Mouse (Mus musculus) midbrain, embryonic 12.5 days (tissue): ENCODE measurements around the gene Slc4a4. TPM values are rescaled to one million over a fixed set of nuclear protein-coding genes. Genes with fewer than 3 reads are reported as not detected.

Source experiments
- ATAC-seq: fragments of 200-750 bp; cut with Nextera tagmentation; 2 replicates; pipeline ENCODE4 v1.8.0; 2017; ENCODE audit warnings: low read depth, moderate TSS enrichment, moderate library complexity; ENCODE audit not compliant: low FRiP score
- H3K27ac ChIP-seq: fragments of 300-500 bp; sonication (generic); replicated peaks from 2 replicates; pipeline ENCODE4 v1.5.1; 2016; ENCODE audit warnings: mild to moderate bottlenecking
- H3K27me3 ChIP-seq: fragments of 300-500 bp; sonication (generic); 2 replicates; pipeline ENCODE4 v1.6.1; 2016; ENCODE audit warnings: mild to moderate bottlenecking
- H3K36me3 ChIP-seq: fragments of 300-500 bp; sonication (generic); 2 replicates; pipeline ENCODE4 v1.6.1; 2016
- H3K4me1 ChIP-seq: fragments of 300-500 bp; sonication (generic); 2 replicates; pipeline ENCODE4 v1.6.1; 2016
- H3K4me2 ChIP-seq: fragments of 300-500 bp; sonication (generic); replicated peaks from 2 replicates; pipeline ENCODE4 v1.6.1; 2016; ENCODE audit warnings: mild to moderate bottlenecking, moderate library complexity
- H3K4me3 ChIP-seq: fragments of 300-500 bp; sonication (generic); 2 replicates; pipeline ENCODE4 v1.5.1; 2016; ENCODE audit warnings: mild to moderate bottlenecking
- H3K9ac ChIP-seq: fragments of 300-500 bp; sonication (generic); replicated peaks from 2 replicates; pipeline ENCODE4 v1.6.1; 2016; ENCODE audit warnings: mild to moderate bottlenecking, moderate library complexity
- H3K9me3 ChIP-seq: fragments of 300-500 bp; sonication (generic); 2 replicates; pipeline ENCODE4 v1.6.1; 2016; ENCODE audit warnings: mild to moderate bottlenecking
- WGBS: fragments of 180-500 bp; shearing (Covaris S2); methylation state at CpG from one replicate; pipeline ENCODE4 v1.1.7; 2016; 5-methylcytosine and 5-hydroxymethylcytosine counted together
- polyA plus RNA-seq: library from polyadenylated mRNA; unstranded; fragments of >200 nt; fragmentation: Nextera tagmentation; extraction: Ambion mirVana; gene quantifications from 2 replicates; pipeline ENCODE4 v1.2.1, GENCODE M21; 2016

Slc4a4 gene
- polyA plus RNA-seq, 1 experiment from 2014 or later, result 3.0 TPM

GRCm38 (mm10) chr5:89141761-89142160 lies 255.1 kb downstream of the Slc4a4 start:
- 86% methylated on average over 2 of the region's 2 CpGs for WGBS
- Histone ChIP-seq H3K27me3 (no peaks in the 10 kb centered on the region), H3K4me3 (no peak overlapping the region), H3K27ac (no peak overlapping the region), H3K36me3 (no peaks in the 10 kb centered on the region), H3K9me3 (no peaks in the 10 kb centered on the region), H3K9ac (no peak overlapping the region), H3K4me2 (no peak overlapping the region), H3K4me1 (no peaks in the 10 kb centered on the region)
- no peak for ATAC-seq

DNA sequence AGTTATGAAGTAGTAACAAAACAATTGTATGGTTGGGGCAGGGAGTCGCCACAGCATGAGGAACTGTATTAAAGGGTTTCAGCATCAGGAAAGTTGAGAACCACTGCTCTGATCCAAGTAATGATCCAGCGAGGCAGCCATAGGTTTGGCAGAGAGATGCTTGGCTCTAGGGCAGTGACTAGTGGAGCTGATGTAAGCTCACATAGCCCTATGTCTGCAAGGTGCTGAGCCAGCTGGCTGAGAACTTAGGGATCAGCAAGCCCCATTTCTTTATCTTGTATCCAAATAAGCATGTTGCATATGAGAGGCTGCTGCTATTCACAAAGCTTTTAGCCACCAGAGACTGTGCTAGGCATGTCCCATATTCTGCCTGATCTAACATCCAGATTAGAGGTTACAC lies 259.7 kb downstream of the Slc4a4 start:
- Histone ChIP-seq H3K27ac (no peak overlapping the region), H3K4me3 (no peak overlapping the region), H3K36me3 (no peaks in the 10 kb centered on the region), H3K4me2 (no peak overlapping the region), H3K4me1 (no peaks in the 10 kb centered on the region), H3K27me3 (no peaks in the 10 kb centered on the region), H3K9me3 (no peaks in the 10 kb centered on the region), H3K9ac (no peak overlapping the region)
- no peak for ATAC-seq
- 89% methylated on average over 2 of the region's 2 CpGs for WGBS

DNA sequence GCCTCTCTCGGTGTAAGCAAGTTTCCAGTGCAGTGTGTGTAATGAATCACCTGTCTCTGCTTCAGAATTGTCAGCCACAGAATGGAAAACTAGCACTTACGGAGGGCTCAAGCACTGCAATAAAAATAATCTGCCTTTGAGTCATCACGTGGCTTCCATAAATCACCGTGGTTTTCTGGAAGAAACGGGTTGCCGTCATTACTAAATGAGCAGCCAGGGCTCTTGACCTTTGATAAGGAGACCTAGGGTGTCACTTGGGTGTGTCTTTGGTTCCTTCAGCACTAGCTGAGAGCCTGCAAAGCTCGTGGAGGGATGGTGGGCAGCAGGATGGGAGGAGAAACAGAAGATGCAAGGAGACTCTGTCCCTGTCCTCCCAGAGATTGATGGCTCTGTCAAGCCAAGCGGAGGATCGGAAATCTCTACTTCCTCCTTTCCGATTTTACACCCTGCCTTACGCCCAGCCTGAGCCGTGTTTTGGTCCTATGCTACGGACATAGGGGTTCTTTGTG lies 260.7 kb downstream of the Slc4a4 start:
- H3K27ac ChIP-seq, result no peak overlapping the region
- H3K9me3 ChIP-seq, result no peaks in the 10 kb centered on the region
- H3K27me3 ChIP-seq, result no peaks in the 10 kb centered on the region
- H3K4me3 ChIP-seq, result no peak overlapping the region
- ATAC-seq, result no peak
- H3K9ac ChIP-seq, result no peak overlapping the region
- WGBS, result 87% methylated on average over 13 of the region's 13 CpGs
- no peak overlapping the region for H3K4me2 ChIP-seq
- H3K4me1 ChIP-seq, result no peaks in the 10 kb centered on the region
- no peaks in the 10 kb centered on the region for H3K36me3 ChIP-seq

DNA sequence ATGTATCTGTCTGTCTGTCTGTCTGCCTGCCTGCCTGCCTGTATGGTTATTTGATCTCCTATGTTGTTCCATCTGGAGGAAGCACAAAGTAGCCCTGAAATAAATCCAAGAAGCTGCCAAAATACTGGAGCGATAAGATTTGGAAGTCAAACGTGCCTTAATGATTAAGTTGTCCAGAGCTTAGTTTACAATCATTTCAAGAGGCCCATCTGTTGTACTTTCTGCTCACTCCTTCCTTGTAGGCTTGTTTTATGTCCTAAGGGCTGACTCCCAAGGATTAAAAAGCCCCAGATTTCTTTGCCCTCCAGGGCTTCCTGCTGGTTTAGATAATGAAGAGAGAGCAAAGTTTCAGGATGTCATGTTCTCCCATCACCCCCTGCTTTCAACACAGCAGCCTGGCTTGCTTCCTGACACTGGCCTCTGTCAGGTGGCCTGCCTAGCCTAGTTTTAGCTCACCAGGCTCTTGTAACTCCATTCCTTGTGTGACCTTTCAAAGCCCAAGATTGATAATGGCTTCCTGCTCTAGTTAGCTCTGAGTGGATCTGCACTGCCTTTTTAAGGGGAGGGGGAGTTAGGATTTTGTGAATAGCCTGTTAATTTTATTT lies 262.9 kb downstream of the Slc4a4 start:
- no peak overlapping the region for H3K9ac ChIP-seq
- H3K4me1 ChIP-seq, result no peaks in the 10 kb centered on the region
- H3K27ac ChIP-seq, result no peak overlapping the region
- 49% methylated on average over 2 of the region's 2 CpGs for WGBS
- H3K27me3 ChIP-seq, result no peaks in the 10 kb centered on the region
- no peaks in the 10 kb centered on the region for H3K36me3 ChIP-seq
- no peak for ATAC-seq
- no peak overlapping the region for H3K4me3 ChIP-seq
- no peaks in the 10 kb centered on the region for H3K9me3 ChIP-seq
- H3K4me2 ChIP-seq, result no peak overlapping the region

GRCm38 (mm10) chr5:89151076-89151475 lies 264.5 kb downstream of the Slc4a4 start:
- no peak overlapping the region for H3K4me3 ChIP-seq
- no peaks in the 10 kb centered on the region for H3K36me3 ChIP-seq
- H3K9me3 ChIP-seq, result no peaks in the 10 kb centered on the region
- 87% methylated on average over 3 of the region's 3 CpGs for WGBS
- H3K27ac ChIP-seq, result no peak overlapping the region
- H3K4me1 ChIP-seq, result no peaks in the 10 kb centered on the region
- no peaks in the 10 kb centered on the region for H3K27me3 ChIP-seq
- H3K9ac ChIP-seq, result no peak overlapping the region
- H3K4me2 ChIP-seq, result no peak overlapping the region
- no peak for ATAC-seq

- Histone ChIP-seq H3K9ac (no peak overlapping the region), H3K4me2 (no peak overlapping the region), H3K9me3 (no peaks in the 10 kb centered on the region), H3K4me3 (no peak overlapping the region), H3K36me3 (no peaks in the 10 kb centered on the region), H3K27me3 (no peaks in the 10 kb centered on the region), H3K4me1 (no peaks in the 10 kb centered on the region), H3K27ac (no peak overlapping the region)
- 91% methylated on average over 2 of the region's 2 CpGs for WGBS
- ATAC-seq, result no peak
Observed at GRCm38 (mm10) chr5:89171025-89171718, 284.6 kb downstream of the Slc4a4 start.

DNA sequence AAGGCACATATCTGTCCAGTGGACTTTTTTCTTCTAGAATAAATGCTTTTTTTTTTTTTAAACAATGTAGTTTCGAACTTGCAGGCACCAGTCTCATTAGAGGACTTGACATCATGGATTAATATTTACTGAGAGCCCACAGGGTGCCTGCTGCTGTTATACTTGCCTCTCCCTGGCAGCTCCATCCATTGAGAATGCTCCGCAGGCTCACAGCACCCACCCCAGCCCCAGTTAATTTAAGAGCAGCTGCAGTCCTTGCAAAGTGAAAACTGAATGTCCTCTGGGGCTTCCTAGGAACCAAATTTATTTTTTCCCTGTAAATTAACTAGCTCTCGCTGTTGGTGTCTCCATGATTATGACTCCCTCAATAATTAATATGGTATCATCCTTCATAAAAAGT lies 303.4 kb downstream of the Slc4a4 start:
- no peaks in the 10 kb centered on the region for H3K36me3 ChIP-seq
- no peak overlapping the region for H3K27ac ChIP-seq
- no peak overlapping the region for H3K4me3 ChIP-seq
- H3K4me1 ChIP-seq, result no peaks in the 10 kb centered on the region
- 46% methylated on average over 3 of the region's 3 CpGs for WGBS
- H3K4me2 ChIP-seq, result no peak overlapping the region
- H3K27me3 ChIP-seq, result no peaks in the 10 kb centered on the region
- no peak overlapping the region for H3K9ac ChIP-seq
- ATAC-seq, result no peak
- no peaks in the 10 kb centered on the region for H3K9me3 ChIP-seq

DNA sequence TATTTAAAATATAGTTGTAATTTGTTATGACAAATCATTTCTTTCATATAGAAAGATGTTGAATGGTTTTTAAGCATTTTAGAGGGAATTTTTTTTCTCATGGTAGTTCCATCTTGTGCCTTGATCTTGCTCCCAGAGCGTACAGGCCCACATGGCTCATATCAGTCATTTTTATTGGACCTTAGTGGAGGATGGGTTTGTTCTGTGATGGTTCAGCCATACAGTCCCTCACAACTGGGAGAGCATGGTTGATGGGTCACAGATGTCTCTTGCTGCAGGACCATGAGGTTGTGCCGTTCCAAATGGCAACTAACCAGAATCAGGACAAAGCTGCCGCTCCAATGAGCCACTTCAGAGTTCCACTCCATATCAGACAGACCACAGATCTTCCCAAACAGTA lies 308.0 kb downstream of the Slc4a4 start:
- Histone ChIP-seq H3K36me3 (no peaks in the 10 kb centered on the region), H3K9ac (no peak overlapping the region), H3K4me1 (no peaks in the 10 kb centered on the region), H3K27me3 (no peaks in the 10 kb centered on the region), H3K27ac (no peak overlapping the region), H3K9me3 (no peaks in the 10 kb centered on the region), H3K4me3 (no peak overlapping the region), H3K4me2 (no peak overlapping the region)
- WGBS, result 94% methylated on average over 3 of the region's 3 CpGs
- ATAC-seq, result no peak

GRCm38 (mm10) chr5:89198501-89198900 lies 311.9 kb downstream of the Slc4a4 start:
- Histone ChIP-seq H3K27ac (no peak overlapping the region), H3K9me3 (no peaks in the 10 kb centered on the region), H3K9ac (no peak overlapping the region), H3K4me2 (no peak overlapping the region), H3K27me3 (no peaks in the 10 kb centered on the region), H3K4me1 (no peaks in the 10 kb centered on the region), H3K4me3 (no peak overlapping the region), H3K36me3 (no peaks in the 10 kb centered on the region)
- 85% methylated on average over 2 of the region's 2 CpGs for WGBS
- no peak for ATAC-seq

DNA sequence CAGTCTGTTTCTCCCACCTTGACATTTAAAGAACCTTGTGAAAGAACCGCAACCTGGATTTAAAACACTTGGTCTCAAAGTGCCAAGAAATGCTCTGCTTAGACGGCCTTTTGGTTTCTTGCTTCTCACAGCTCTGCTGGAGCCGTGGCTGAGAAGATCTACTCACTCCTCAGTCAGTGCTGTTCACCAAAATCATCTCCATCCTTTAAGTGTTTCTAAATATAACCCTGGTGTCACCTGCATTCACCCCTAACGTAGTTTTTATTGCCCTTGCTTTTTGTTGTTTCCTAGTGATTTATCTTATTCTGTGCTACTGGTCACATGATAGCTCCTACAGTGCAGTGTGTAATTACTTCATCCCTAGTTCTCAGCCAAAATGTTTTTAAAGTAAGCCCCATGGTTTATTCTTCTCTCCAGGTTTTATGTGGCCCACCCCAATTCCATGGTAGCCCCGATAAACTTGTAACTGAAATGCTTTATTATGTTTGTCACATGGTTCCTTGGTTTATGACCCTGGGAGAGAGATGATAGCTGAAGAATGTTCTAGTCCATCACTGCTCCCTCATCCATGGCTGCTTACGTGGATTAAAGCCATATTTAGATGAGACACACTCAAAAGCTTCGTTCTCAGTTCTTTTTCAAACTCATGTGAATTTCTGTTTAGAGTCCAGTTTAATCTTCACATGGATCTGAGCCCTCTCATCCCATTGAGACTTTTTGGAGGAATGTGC lies 323.5 kb downstream of the Slc4a4 start:
- Histone ChIP-seq H3K9me3 (no peaks in the 10 kb centered on the region), H3K9ac (no peak overlapping the region), H3K4me3 (no peak overlapping the region), H3K4me2 (no peak overlapping the region), H3K4me1 (no peaks in the 10 kb centered on the region), H3K36me3 (no peaks in the 10 kb centered on the region), H3K27ac (no peak overlapping the region), H3K27me3 (no peaks in the 10 kb centered on the region; the same call in 1 of the 2 replicates)
- ATAC-seq, result no peak
- 87% methylated on average over 7 of the region's 7 CpGs for WGBS

GRCm38 (mm10) chr5:89211057-89211456 lies 324.4 kb downstream of the Slc4a4 start:
- no peak overlapping the region for H3K4me2 ChIP-seq
- no peak overlapping the region for H3K27ac ChIP-seq
- H3K9ac ChIP-seq, result no peak overlapping the region
- H3K4me3 ChIP-seq, result no peak overlapping the region
- no peaks in the 10 kb centered on the region for H3K9me3 ChIP-seq
- H3K27me3 ChIP-seq, result no peaks in the 10 kb centered on the region; the same call in 1 of the 2 replicates
- ATAC-seq, result no peak
- 71% methylated on average over 1 of the region's 1 CpGs for WGBS
- no peaks in the 10 kb centered on the region for H3K36me3 ChIP-seq
- no peaks in the 10 kb centered on the region for H3K4me1 ChIP-seq

GRCm38 (mm10) chr5:89218222-89218621 lies 331.6 kb downstream of the Slc4a4 start:
- no peak overlapping the region for H3K4me2 ChIP-seq
- H3K9me3 ChIP-seq, result no peaks in the 10 kb centered on the region
- H3K27me3 ChIP-seq, result no peaks in the 10 kb centered on the region
- H3K4me3 ChIP-seq, result no peak overlapping the region
- H3K9ac ChIP-seq, result no peak overlapping the region
- no peak for ATAC-seq
- H3K36me3 ChIP-seq, result no peaks in the 10 kb centered on the region
- H3K27ac ChIP-seq, result no peak overlapping the region
- 91% methylated on average over 8 of the region's 8 CpGs for WGBS
- no peaks in the 10 kb centered on the region for H3K4me1 ChIP-seq
